Mouse (Mus musculus) forebrain, embryonic 12.5 days (tissue): ENCODE measurements around the gene Krtap13. TPM values are rescaled to one million over a fixed set of nuclear protein-coding genes. Genes with fewer than 3 reads are reported as not detected.
"Not testable (repeated sequence)": the region's sequence is repeated elsewhere in the genome, so short reads cannot be mapped to it uniquely, and the experiment has no call there.

Experiments used
- ATAC-seq: fragments of 200-750 bp; cut with Nextera tagmentation; 2 replicates; pipeline ENCODE4 v1.8.0; 2017; ENCODE audit warnings: moderate TSS enrichment; ENCODE audit not compliant: low FRiP score
- H3K27ac ChIP-seq: fragments of 300-500 bp; sonication (generic); 2 replicates; pipeline ENCODE4 v1.5.1; 2016; ENCODE audit warnings: mild to moderate bottlenecking
- H3K27me3 ChIP-seq: fragments of 300-500 bp; sonication (generic); 2 replicates; pipeline ENCODE4 v1.6.1; 2016; ENCODE audit warnings: mild to moderate bottlenecking
- H3K36me3 ChIP-seq: fragments of 300-500 bp; sonication (generic); replicated peaks from 2 replicates; pipeline ENCODE4 v1.6.1; 2016; ENCODE audit warnings: mild to moderate bottlenecking
- H3K4me1 ChIP-seq: fragments of 300-500 bp; sonication (generic); 2 replicates; pipeline ENCODE4 v1.6.1; 2016
- H3K4me2 ChIP-seq: fragments of 300-500 bp; sonication (generic); 2 replicates; pipeline ENCODE4 v1.6.1; 2016; ENCODE audit warnings: mild to moderate bottlenecking, moderate library complexity
- H3K4me3 ChIP-seq: fragments of 300-500 bp; sonication (generic); replicated peaks from 2 replicates; pipeline ENCODE4 v1.5.1; 2016; ENCODE audit warnings: mild to moderate bottlenecking
- H3K9ac ChIP-seq: fragments of 300-500 bp; sonication (generic); 2 replicates; pipeline ENCODE4 v1.6.1; 2016; ENCODE audit warnings: mild to moderate bottlenecking
- H3K9me3 ChIP-seq: fragments of 300-500 bp; sonication (generic); 2 replicates; pipeline ENCODE4 v1.6.1; 2016
- WGBS: fragments of 180-500 bp; shearing (Covaris S2); methylation state at CpG from one replicate; pipeline ENCODE4 v1.1.7; 2016; 5-methylcytosine and 5-hydroxymethylcytosine counted together
- polyA plus RNA-seq: library from polyadenylated mRNA; unstranded; fragments of >200 nt; fragmentation: Nextera tagmentation; extraction: Ambion mirVana; gene quantifications from 2 replicates; pipeline ENCODE4 v1.2.1, GENCODE M21; 2016

Krtap13 gene
- not detected in 2 replicates for polyA plus RNA-seq

- not testable (repeated sequence) for H3K27ac ChIP-seq, H3K4me3 ChIP-seq, H3K4me2 ChIP-seq, H3K9ac ChIP-seq, H3K9me3 ChIP-seq, ATAC-seq, H3K4me1 ChIP-seq, H3K27me3 ChIP-seq, H3K36me3 ChIP-seq
- whole genome bisulfite sequencing, result 91% methylated on average over 3 of the region's 3 CpGs
These were observed at the start of gene Krtap13 for GRCm38 (mm10) chr16:88751535-88751934. TSS of gene Krtap13 (minus strand) at chr16:88751635.

- H3K4me2 ChIP-seq, result no peak overlapping the region
- no peak overlapping the region for H3K27ac ChIP-seq
- no peaks in the 10 kb centered on the region for H3K9me3 ChIP-seq
- 74% methylated on average over 2 of the region's 2 CpGs for WGBS
- no peak overlapping the region for H3K4me3 ChIP-seq
- H3K9ac ChIP-seq, result no peak overlapping the region
- H3K27me3 ChIP-seq, result no peaks in the 10 kb centered on the region
- no peaks in the 10 kb centered on the region for H3K36me3 ChIP-seq
- ATAC-seq, result no peak
- no peaks in the 10 kb centered on the region for H3K4me1 ChIP-seq
These were observed 35.4 kb upstream of the Krtap13 start for GRCm38 (mm10) chr16:88786786-88787185.

GRCm38 (mm10) chr16:88777596-88777995 is 26.2 kb upstream of the Krtap13 start, which contains the start of gene Gm5965:
TSS of gene Gm5965 (plus strand) at chr16:88777896.
- Histone ChIP-seq H3K4me1 (no peaks in the 10 kb centered on the region), H3K36me3 (no peaks in the 10 kb centered on the region), H3K4me2 (no peak within 1 kb of the TSS), H3K9ac (no peak within 1 kb of the TSS), H3K27me3 (no peaks in the 10 kb centered on the region), H3K9me3 (no peaks in the 10 kb centered on the region), H3K27ac (no peak within 1 kb of the TSS), H3K4me3 (no peak within 1 kb of the TSS)
- WGBS, result 93% methylated on average over 6 of the region's 6 CpGs
- no peak for ATAC-seq

- no peak within 1 kb of the TSS for H3K4me3 ChIP-seq
- no peaks in the 10 kb centered on the region for H3K9me3 ChIP-seq
- H3K4me1 ChIP-seq, result no peaks in the 10 kb centered on the region
- no peaks in the 10 kb centered on the region for H3K27me3 ChIP-seq
- ATAC-seq, result no peak
- no peaks in the 10 kb centered on the region for H3K36me3 ChIP-seq
- no peak within 1 kb of the TSS for H3K27ac ChIP-seq
- WGBS, result 90% methylated on average over 2 of the region's 2 CpGs
- no peak within 1 kb of the TSS for H3K4me2 ChIP-seq
- H3K9ac ChIP-seq, result no peak within 1 kb of the TSS
These were observed 22.7 kb upstream of the Krtap13 start, which contains the start of gene 2310057N15Rik for GRCm38 (mm10) chr16:88774106-88774505. TSS of gene 2310057N15Rik (minus strand) at chr16:88774206.

- not testable (repeated sequence) for H3K4me3 ChIP-seq, H3K36me3 ChIP-seq, H3K27me3 ChIP-seq, H3K4me1 ChIP-seq, ATAC-seq, H3K4me2 ChIP-seq, H3K27ac ChIP-seq, H3K9me3 ChIP-seq, H3K9ac ChIP-seq
- 99% methylated on average over 3 of the region's 3 CpGs for WGBS
These were observed 7.1 kb upstream of the Krtap13 start, which contains the start of gene 2310034C09Rik for GRCm38 (mm10) chr16:88758547-88758946. TSS of gene 2310034C09Rik (plus strand) at chr16:88758847.

GRCm38 (mm10) chr16:88747943-88748342 is 3.5 kb downstream of the Krtap13 start:
- no peaks in the 10 kb centered on the region for H3K9me3 ChIP-seq
- no peak for ATAC-seq
- WGBS, result 68% methylated on average over 4 of the region's 4 CpGs

GRCm38 (mm10) chr16:88744750-88745340 is 6.6 kb downstream of the Krtap13 start:
- Histone ChIP-seq H3K27me3 (no peaks in the 10 kb centered on the region), H3K4me1 (no peaks in the 10 kb centered on the region), H3K9ac (no peak overlapping the region), H3K9me3 (no peaks in the 10 kb centered on the region), H3K27ac (no peak overlapping the region), H3K4me3 (no peak overlapping the region), H3K4me2 (no peak overlapping the region), H3K36me3 (no peaks in the 10 kb centered on the region)
- WGBS, result 77% methylated on average over 4 of the region's 4 CpGs
- no peak for ATAC-seq

More at GRCm38 (mm10) chr16:88747943-88748342, 3.5 kb downstream of the Krtap13 start:
- Histone ChIP-seq H3K4me1 (no peaks in the 10 kb centered on the region), H3K4me3 (no peak overlapping the region), H3K27ac (no peak overlapping the region), H3K4me2 (no peak overlapping the region), H3K36me3 (no peaks in the 10 kb centered on the region), H3K27me3 (no peaks in the 10 kb centered on the region), H3K9ac (no peak overlapping the region)

- H3K4me1 ChIP-seq, result no peaks in the 10 kb centered on the region
- no peak for ATAC-seq
- no peaks in the 10 kb centered on the region for H3K36me3 ChIP-seq
- WGBS, result 85% methylated on average over 2 of the region's 2 CpGs
- H3K9me3 ChIP-seq, result no peaks in the 10 kb centered on the region
- H3K9ac ChIP-seq, result no peak overlapping the region
- no peak overlapping the region for H3K4me2 ChIP-seq
- H3K4me3 ChIP-seq, result no peak overlapping the region
- H3K27me3 ChIP-seq, result no peaks in the 10 kb centered on the region
- H3K27ac ChIP-seq, result no peak overlapping the region
These were observed 16.0 kb downstream of the Krtap13 start for GRCm38 (mm10) chr16:88735391-88735790.

GRCm38 (mm10) chr16:88728812-88729275 is 22.6 kb downstream of the Krtap13 start, which contains the start of gene Krtap13-1:
TSS of gene Krtap13-1 (plus strand) at chr16:88728862.
- H3K27me3 ChIP-seq, result no peaks in the 10 kb centered on the region
- WGBS, result 85% methylated on average over 4 of the region's 4 CpGs
- no peak within 1 kb of the TSS for H3K4me3 ChIP-seq
- H3K36me3 ChIP-seq, result no peaks in the 10 kb centered on the region
- ATAC-seq, result no peak
- H3K4me2 ChIP-seq, result no peak within 1 kb of the TSS
- H3K4me1 ChIP-seq, result no peaks in the 10 kb centered on the region
- no peak within 1 kb of the TSS for H3K27ac ChIP-seq
- no peak within 1 kb of the TSS for H3K9ac ChIP-seq
- H3K9me3 ChIP-seq, result no peaks in the 10 kb centered on the region

- Histone ChIP-seq H3K9me3 (no peaks in the 10 kb centered on the region), H3K9ac (no peak overlapping the region), H3K4me1 (no peaks in the 10 kb centered on the region), H3K36me3 (no peaks in the 10 kb centered on the region), H3K27ac (no peak overlapping the region), H3K27me3 (no peaks in the 10 kb centered on the region), H3K4me2 (no peak overlapping the region), H3K4me3 (no peak overlapping the region)
- no peak for ATAC-seq
- 26% methylated on average over 1 of the region's 1 CpGs for WGBS
These were observed 31.4 kb downstream of the Krtap13 start for GRCm38 (mm10) chr16:88720031-88720430.

- Histone ChIP-seq H3K36me3 (no peaks in the 10 kb centered on the region), H3K27ac (no peak overlapping the region), H3K9me3 (no peaks in the 10 kb centered on the region), H3K4me2 (no peak overlapping the region), H3K4me3 (no peak overlapping the region), H3K9ac (no peak overlapping the region), H3K4me1 (no peaks in the 10 kb centered on the region), H3K27me3 (no peaks in the 10 kb centered on the region)
- no peak for ATAC-seq
These were observed 34.9 kb downstream of the Krtap13 start for GRCm38 (mm10) chr16:88716549-88716948.

- 90% methylated on average over 6 of the region's 6 CpGs for WGBS
- H3K4me2 ChIP-seq, result no peak overlapping the region
These were observed 40.2 kb downstream of the Krtap13 start for GRCm38 (mm10) chr16:88711245-88711644.

GRCm38 (mm10) chr16:88710757-88711156 is 40.7 kb downstream of the Krtap13 start:
- ATAC-seq, result no peak
- no peaks in the 10 kb centered on the region for H3K9me3 ChIP-seq
- H3K27me3 ChIP-seq, result no peaks in the 10 kb centered on the region
- no peak overlapping the region for H3K4me3 ChIP-seq
- H3K4me1 ChIP-seq, result no peaks in the 10 kb centered on the region
- H3K9ac ChIP-seq, result no peak overlapping the region
- no peak overlapping the region for H3K4me2 ChIP-seq
- H3K36me3 ChIP-seq, result no peaks in the 10 kb centered on the region
- H3K27ac ChIP-seq, result no peak overlapping the region
- 80% methylated on average over 4 of the region's 4 CpGs for WGBS

More at GRCm38 (mm10) chr16:88711245-88711644, 40.2 kb downstream of the Krtap13 start:
- Histone ChIP-seq H3K9me3 (no peaks in the 10 kb centered on the region), H3K27ac (no peak overlapping the region), H3K9ac (no peak overlapping the region), H3K4me1 (no peaks in the 10 kb centered on the region), H3K27me3 (no peaks in the 10 kb centered on the region), H3K4me3 (no peak overlapping the region), H3K36me3 (no peaks in the 10 kb centered on the region)
- no peak for ATAC-seq
